Mouse (Mus musculus): ENCODE results near the gene Fbxl19.

GRCm38 (mm10) chr7:127718339-127718738, 26.0 kb upstream of the Fbxl19 start:
- no peak for TF ChIP-seq POLR2A (IDR thresholded peaks at IDR 0.05; ENCODE audit: insufficient read depth, low read depth, low read length)
- no peak for TF ChIP-seq CTCF (IDR thresholded peaks at IDR 0.05)
- no peak for TF ChIP-seq EP300 (IDR thresholded peaks at IDR 0.05; ENCODE audit: insufficient read depth, low read depth, low read length)
